Mouse (Mus musculus): ENCODE results near the gene Tnfsf9. TPM values are rescaled to one million over a fixed set of nuclear protein-coding genes. Genes with fewer than 3 reads are reported as not detected.

Gene Tnfsf9
- polyA plus RNA-seq, 2 experiments, result 6.8 to 10.6 TPM

DNA sequence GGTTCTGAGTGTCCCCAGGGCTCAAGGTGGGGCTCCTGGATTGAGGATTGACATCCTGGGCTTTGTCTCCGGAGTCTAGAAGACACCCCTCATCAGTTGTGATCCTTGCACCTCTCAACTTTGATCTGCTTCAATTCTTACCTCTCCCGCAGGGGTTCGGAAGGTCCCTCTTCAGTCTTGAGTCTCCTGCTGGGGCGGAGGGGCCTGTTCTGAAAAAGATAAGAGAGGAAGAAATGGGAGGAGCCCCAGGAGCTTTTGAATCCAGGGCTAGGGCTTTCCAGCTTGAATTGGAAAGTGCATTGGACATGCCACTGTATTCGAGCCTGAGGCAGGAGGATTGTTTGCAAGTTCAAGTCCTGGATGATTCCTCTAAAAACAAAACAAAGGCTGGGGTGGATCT is 38.2 kb upstream of the Tnfsf9 start:
- TF ChIP-seq POLR2A (IDR thresholded peaks at IDR 0.05; ENCODE audit: borderline replicate concordance, extremely low read depth, insufficient read depth, insufficient read length), result no peak
- ATAC-seq (ENCODE audit: low FRiP score, low read depth) (no peak), DNase-seq (ENCODE audit: low spot score) (no peak)
- no peak overlapping the region for H3K4me2 ChIP-seq (replicated peaks; ENCODE audit: low read depth, low read length, severe bottlenecking)
- no peak overlapping the region for H3K4me3 ChIP-seq (replicated peaks; ENCODE audit: low read length)
- no peak overlapping the region for H3K9ac ChIP-seq (ENCODE audit: low read depth, low read length, severe bottlenecking)
- H3K9me3 ChIP-seq (ENCODE audit: control insufficient read depth, low read length), result no peaks in the 10 kb centered on the region
- H3K36me3 ChIP-seq (ENCODE audit: control insufficient read depth, insufficient read depth, low read length), result no peaks in the 10 kb centered on the region
- 0 out of 2 replicates have a peak, but pooled peaks cover 2% of the 10 kb centered on the region for H3K4me1 ChIP-seq (ENCODE audit: control insufficient read depth, insufficient read depth, low read length)
- H3K27me3 ChIP-seq (ENCODE audit: control insufficient read depth, insufficient read depth, low read length), result peaks cover 26% of the 10 kb centered on the region
- 71% methylated on average over 5 of the region's 5 CpGs for WGBS
- H3K27ac ChIP-seq (replicated peaks; ENCODE audit: low read depth, low read length), result no peak overlapping the region

DNA sequence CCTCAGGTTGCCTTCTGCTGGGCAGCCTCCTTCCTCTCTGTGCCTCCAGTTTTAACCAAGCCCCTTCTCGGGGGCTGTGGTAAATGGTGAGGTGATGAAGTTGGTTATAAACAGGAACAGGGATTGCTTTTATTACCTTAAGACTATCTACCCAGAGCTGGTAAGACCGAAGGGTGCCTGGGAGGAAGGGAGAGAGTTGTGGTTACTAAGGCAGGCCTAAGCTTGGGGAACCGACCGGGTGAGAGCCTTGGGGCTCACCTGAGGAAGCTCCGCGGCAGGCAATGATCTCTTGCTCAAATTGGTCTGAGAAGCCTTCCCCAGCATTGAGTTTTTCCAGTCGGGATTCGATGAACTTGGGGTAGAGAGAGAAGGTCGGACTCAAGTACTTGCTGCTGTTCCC is 34.9 kb upstream of the Tnfsf9 start:
- Histone ChIP-seq H3K4me3 (replicated peaks; ENCODE audit: low read length) (no peak overlapping the region), H3K27me3 (ENCODE audit: control insufficient read depth, insufficient read depth, low read length) (peaks cover 4% of the 10 kb centered on the region; the same call in 1 of the 2 replicates), H3K9me3 (ENCODE audit: control insufficient read depth, low read length) (no peaks in the 10 kb centered on the region), H3K4me1 (ENCODE audit: control insufficient read depth, insufficient read depth, low read length) (no peaks in the 10 kb centered on the region), H3K9ac (ENCODE audit: low read depth, low read length, severe bottlenecking) (no peak overlapping the region), H3K27ac (replicated peaks; ENCODE audit: low read depth, low read length) (no peak overlapping the region), H3K4me2 (replicated peaks; ENCODE audit: low read depth, low read length, severe bottlenecking) (no peak overlapping the region), H3K36me3 (ENCODE audit: control insufficient read depth, insufficient read depth, low read length) (no peaks in the 10 kb centered on the region)
- TF ChIP-seq POLR2A (IDR thresholded peaks at IDR 0.05; ENCODE audit: borderline replicate concordance, extremely low read depth, insufficient read depth, insufficient read length), result no peak
- no peak for DNase-seq (ENCODE audit: low spot score)
- no peak for ATAC-seq (ENCODE audit: low FRiP score, low read depth)
- WGBS, result 10% methylated on average over 9 of the region's 9 CpGs

DNA sequence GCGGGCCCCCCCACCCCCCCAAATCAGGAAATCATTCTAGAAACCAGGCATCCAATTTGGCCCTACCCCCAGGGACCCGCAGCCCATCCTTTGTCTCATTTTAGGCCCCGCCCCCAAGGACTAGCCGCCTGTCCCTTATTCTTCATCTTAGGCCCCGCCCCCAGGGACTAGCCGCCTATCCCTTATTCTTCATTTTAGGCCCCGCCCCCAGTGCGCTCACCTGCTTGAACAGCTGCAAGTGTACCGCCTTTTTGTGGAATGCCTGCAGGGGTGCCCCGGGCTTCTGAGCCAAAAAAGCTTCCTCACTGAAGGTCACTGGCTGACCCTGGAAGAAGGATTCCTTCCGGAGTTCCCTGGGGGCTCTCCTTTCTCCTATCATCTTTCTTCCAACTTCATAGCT is 34.4 kb upstream of the Tnfsf9 start:
- no peaks in the 10 kb centered on the region for H3K9me3 ChIP-seq (ENCODE audit: control insufficient read depth, low read length)
- WGBS, result 7% methylated on average over 11 of the region's 11 CpGs
- H3K36me3 ChIP-seq (ENCODE audit: control insufficient read depth, insufficient read depth, low read length), result no peaks in the 10 kb centered on the region
- H3K27ac ChIP-seq (replicated peaks; ENCODE audit: low read depth, low read length), result no peak overlapping the region
- no peak overlapping the region for H3K4me2 ChIP-seq (replicated peaks; ENCODE audit: low read depth, low read length, severe bottlenecking)
- no peaks in the 10 kb centered on the region for H3K4me1 ChIP-seq (ENCODE audit: control insufficient read depth, insufficient read depth, low read length)
- no peak overlapping the region for H3K9ac ChIP-seq (ENCODE audit: low read depth, low read length, severe bottlenecking)
- TF ChIP-seq POLR2A (IDR thresholded peaks at IDR 0.05; ENCODE audit: borderline replicate concordance, extremely low read depth, insufficient read depth, insufficient read length), result no peak
- ATAC-seq (ENCODE audit: low FRiP score, low read depth) (no peak), DNase-seq (ENCODE audit: low spot score) (no peak)
- no peak overlapping the region for H3K4me3 ChIP-seq (replicated peaks; ENCODE audit: low read length)
- H3K27me3 ChIP-seq (ENCODE audit: control insufficient read depth, insufficient read depth, low read length), result 0 out of 2 replicates have a peak, but pooled peaks cover 4% of the 10 kb centered on the region

DNA sequence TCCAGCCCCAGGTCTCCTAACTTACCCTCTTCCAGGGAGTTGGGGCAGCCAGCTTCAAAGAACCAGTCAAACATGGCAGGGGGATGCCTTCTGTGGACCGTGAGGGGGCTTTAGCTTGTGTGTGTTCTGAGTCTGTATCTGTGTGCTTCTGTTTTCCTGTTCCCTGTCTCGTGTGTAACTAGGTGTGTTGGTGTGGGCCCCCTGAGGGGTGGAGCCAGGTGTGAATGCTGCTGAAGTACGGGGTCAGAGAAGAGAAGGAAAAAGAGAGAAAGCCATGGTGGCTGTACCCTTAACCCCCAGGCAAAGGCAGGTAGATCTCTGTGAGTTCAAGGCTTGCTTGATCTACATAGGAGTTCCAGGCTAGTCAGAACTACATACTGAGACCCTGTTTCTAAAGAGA is 28.2 kb upstream of the Tnfsf9 start:
- H3K4me2 ChIP-seq (replicated peaks; ENCODE audit: low read depth, low read length, severe bottlenecking), result no peak overlapping the region
- no peak overlapping the region for H3K9ac ChIP-seq (ENCODE audit: low read depth, low read length, severe bottlenecking)
- DNase-seq (ENCODE audit: low spot score) (no peak), ATAC-seq (ENCODE audit: low FRiP score, low read depth) (no peak)
- TF ChIP-seq POLR2A (IDR thresholded peaks at IDR 0.05; ENCODE audit: borderline replicate concordance, extremely low read depth, insufficient read depth, insufficient read length), result no peak
- no peak overlapping the region for H3K4me3 ChIP-seq (replicated peaks; ENCODE audit: low read length)
- peaks cover 3% of the 10 kb centered on the region; the same call in 1 of the 2 replicates for H3K36me3 ChIP-seq (ENCODE audit: control insufficient read depth, insufficient read depth, low read length)
- H3K27me3 ChIP-seq (ENCODE audit: control insufficient read depth, insufficient read depth, low read length), result no peaks in the 10 kb centered on the region
- WGBS, result 36% methylated on average over 3 of the region's 3 CpGs
- H3K27ac ChIP-seq (replicated peaks; ENCODE audit: low read depth, low read length), result no peak overlapping the region
- H3K4me1 ChIP-seq (ENCODE audit: control insufficient read depth, insufficient read depth, low read length), result no peaks in the 10 kb centered on the region
- no peaks in the 10 kb centered on the region for H3K9me3 ChIP-seq (ENCODE audit: control insufficient read depth, low read length)

DNA sequence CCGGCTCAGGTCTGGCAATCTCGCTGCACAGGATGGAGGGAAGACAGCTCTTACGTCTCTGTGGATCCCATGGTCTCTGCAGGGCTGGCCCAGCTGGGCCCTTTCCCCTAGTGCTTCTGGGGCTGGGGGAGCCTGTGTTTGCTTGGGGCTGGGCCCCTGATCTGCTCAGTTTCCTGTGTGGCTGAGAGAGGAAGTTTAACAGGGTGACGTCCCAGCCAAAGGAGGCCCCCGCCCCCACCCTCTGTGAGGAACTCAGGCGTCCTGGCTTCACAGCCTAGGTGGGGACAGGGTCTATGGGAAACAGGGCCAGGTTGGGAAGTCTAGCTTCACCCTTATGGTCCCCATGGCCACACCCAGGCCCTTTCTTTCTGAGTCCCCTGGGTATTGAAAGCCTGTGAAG is 26.8 kb upstream of the Tnfsf9 start, which contains the start of gene Dennd1c:
Gene Dennd1c (minus strand): TSS at position 179 of the 400 bp plus-strand sequence.
- H3K36me3 ChIP-seq (ENCODE audit: control insufficient read depth, insufficient read depth, low read length), result peaks cover 3% of the 10 kb centered on the region; the same call in 1 of the 2 replicates
- no peak within 1 kb of the TSS for H3K27ac ChIP-seq (replicated peaks; ENCODE audit: low read depth, low read length)
- H3K4me3 ChIP-seq (replicated peaks; ENCODE audit: low read length), result no peak within 1 kb of the TSS
- DNase-seq (ENCODE audit: low spot score), result no peak
- H3K4me2 ChIP-seq (replicated peaks; ENCODE audit: low read depth, low read length, severe bottlenecking), result no peak within 1 kb of the TSS
- WGBS, result 48% methylated on average over 6 of the region's 6 CpGs
- H3K27me3 ChIP-seq (ENCODE audit: control insufficient read depth, insufficient read depth, low read length), result no peaks in the 10 kb centered on the region
- H3K9me3 ChIP-seq (ENCODE audit: control insufficient read depth, low read length), result no peaks in the 10 kb centered on the region
- H3K4me1 ChIP-seq (ENCODE audit: control insufficient read depth, insufficient read depth, low read length), result no peaks in the 10 kb centered on the region
- H3K9ac ChIP-seq (ENCODE audit: low read depth, low read length, severe bottlenecking), result no peak within 1 kb of the TSS
- no peak for ATAC-seq (ENCODE audit: low FRiP score, low read depth)
- no peak for TF ChIP-seq POLR2A (IDR thresholded peaks at IDR 0.05; ENCODE audit: borderline replicate concordance, extremely low read depth, insufficient read depth, insufficient read length)

DNA sequence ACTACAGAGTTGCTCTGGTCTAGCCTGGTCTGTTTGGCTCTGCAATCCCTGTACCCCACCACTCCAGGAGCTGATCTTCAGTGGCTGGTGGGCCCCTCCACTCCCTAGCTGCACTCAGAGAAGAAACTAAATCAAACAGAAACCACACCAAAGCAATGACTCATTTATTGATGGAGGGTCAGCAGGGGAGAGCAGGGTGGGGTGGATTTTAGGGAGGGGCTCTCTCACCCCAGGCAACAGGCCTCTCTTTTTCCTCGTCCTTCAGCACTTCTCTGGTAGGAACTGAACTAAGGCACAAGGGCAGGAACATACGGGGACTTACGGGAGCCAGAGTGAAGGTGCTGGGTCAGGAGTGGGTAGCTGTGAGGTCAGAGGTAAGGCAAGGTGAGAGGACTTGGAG is 25.2 kb upstream of the Tnfsf9 start:
- 71% methylated on average over 3 of the region's 3 CpGs for WGBS
- no peak overlapping the region for H3K4me2 ChIP-seq (replicated peaks; ENCODE audit: low read depth, low read length, severe bottlenecking)
- H3K4me3 ChIP-seq (replicated peaks; ENCODE audit: low read length), result no peak overlapping the region
- H3K27me3 ChIP-seq (ENCODE audit: control insufficient read depth, insufficient read depth, low read length), result no peaks in the 10 kb centered on the region
- H3K9ac ChIP-seq (ENCODE audit: low read depth, low read length, severe bottlenecking), result no peak overlapping the region
- no peak overlapping the region for H3K27ac ChIP-seq (replicated peaks; ENCODE audit: low read depth, low read length)
- no peak for DNase-seq (ENCODE audit: low spot score)
- ATAC-seq (ENCODE audit: low FRiP score, low read depth), result no peak
- TF ChIP-seq POLR2A (IDR thresholded peaks at IDR 0.05; ENCODE audit: borderline replicate concordance, extremely low read depth, insufficient read depth, insufficient read length), result no peak
- peaks cover 3% of the 10 kb centered on the region; the same call in 1 of the 2 replicates for H3K36me3 ChIP-seq (ENCODE audit: control insufficient read depth, insufficient read depth, low read length)
- H3K9me3 ChIP-seq (ENCODE audit: control insufficient read depth, low read length), result no peaks in the 10 kb centered on the region
- H3K4me1 ChIP-seq (ENCODE audit: control insufficient read depth, insufficient read depth, low read length), result no peaks in the 10 kb centered on the region
